In the genomic region with DNA sequence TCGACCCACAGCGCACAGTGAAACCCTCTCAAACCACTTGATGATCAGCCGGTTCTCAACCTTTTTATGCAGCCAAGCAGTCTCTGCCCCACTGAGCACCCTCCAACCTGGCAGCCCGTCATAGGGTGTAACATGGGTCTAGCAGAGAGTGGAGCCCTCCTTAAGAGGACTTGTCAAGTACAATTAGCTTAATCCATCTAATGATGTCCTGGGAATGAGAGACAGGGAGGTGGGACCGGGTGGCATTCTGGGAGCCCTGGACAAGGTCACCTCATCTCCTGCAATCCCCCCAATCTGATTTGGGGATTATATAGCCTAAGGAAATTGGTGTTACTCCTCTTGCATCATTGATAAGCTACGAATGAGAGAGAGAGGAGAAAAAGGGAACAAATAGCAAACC, we compare ENCODE assay signal across 18 mouse cellular contexts.
"Had no signal": no experiment of that assay in that cellular context is flagged by ENCODE, and none has a peak within 500 bp of the region (broad histone marks: within the 10 kb centered on the region; RNA-seq: fewer than 3 reads in every experiment).

No protein-coding gene starts in this region.

- H3K27ac ChIP-seq: liver, embryonic 14.5 days; midbrain, embryonic 13.5 days; neural tube, embryonic 13.5 days; neural tube, embryonic 15.5 days had no signal

- H3K4me2 ChIP-seq: lung, embryonic 14.5 days; midbrain, embryonic 11.5 days; midbrain, embryonic 13.5 days; neural tube, embryonic 13.5 days; neural tube, embryonic 15.5 days had no signal

- H3K9ac ChIP-seq: liver, embryonic 14.5 days; lung, embryonic 14.5 days; midbrain, embryonic 13.5 days; neural tube, embryonic 13.5 days; neural tube, embryonic 15.5 days had no signal

- H3K4me3 ChIP-seq: midbrain, embryonic 13.5 days; myocyte; neural tube, embryonic 13.5 days; neural tube, embryonic 15.5 days had no signal

- DNase-seq: lung, adult 18-20 months; lung, embryonic 14.5 days; lung, postnatal 10 days; lung, postnatal 4 days; right cerebral cortex, adult 18-20 months; right cerebral cortex, postnatal 25 days; right cerebral cortex, postnatal 4 days; spleen, adult 18-20 months; thymus, adult 18-20 months; thymus, postnatal 14 days; thymus, postnatal 36 days had no signal

- ATAC-seq: midbrain, embryonic 13.5 days; midbrain, embryonic 16.5 days had no signal

- H3K36me3 ChIP-seq: midbrain, embryonic 13.5 days; neural tube, embryonic 13.5 days; neural tube, embryonic 15.5 days had no signal

- H3K9me3 ChIP-seq: midbrain, embryonic 13.5 days; neural tube, embryonic 13.5 days; neural tube, embryonic 15.5 days had no signal
